Mouse (Mus musculus) frontal cortex, adult (tissue): Measurements from ENCODE around the gene Mapk10.

ENCODE experiments used
- ATAC-seq: cut with Nextera tagmentation; 2 replicates; pipeline ENCODE4 v1.9.2; 2017; ENCODE audit warnings: mild to moderate bottlenecking, moderate library complexity, mixed read lengths; ENCODE audit not compliant: low TSS enrichment

The Mapk10 gene

GRCm38 (mm10) chr5:102974400-102974799 lies 236.7 kb downstream of the Mapk10 start:
- no peak for ATAC-seq

DNA sequence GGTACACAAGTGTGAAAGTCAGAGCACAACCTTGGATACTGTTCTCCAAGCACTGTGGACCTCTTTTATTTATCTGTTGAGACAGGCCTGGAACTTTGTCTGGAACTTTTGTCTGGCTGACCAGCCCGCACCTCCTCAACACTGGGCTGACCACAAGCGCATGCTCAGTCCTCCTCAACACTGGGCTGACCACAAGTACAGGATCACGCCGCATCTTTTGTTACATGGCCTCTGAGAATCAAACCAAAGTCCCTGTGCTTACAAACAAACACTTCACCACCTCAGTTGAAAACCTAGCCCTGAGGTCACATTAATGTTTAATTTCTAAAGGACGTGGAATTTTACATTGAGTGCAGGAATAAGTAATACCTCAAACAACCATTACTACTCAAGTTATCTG lies 246.7 kb downstream of the Mapk10 start:
- ATAC-seq: no peak

GRCm38 (mm10) chr5:102953414-102953813 lies 257.7 kb downstream of the Mapk10 start:
- ATAC-seq: peak; percentile 66

DNA sequence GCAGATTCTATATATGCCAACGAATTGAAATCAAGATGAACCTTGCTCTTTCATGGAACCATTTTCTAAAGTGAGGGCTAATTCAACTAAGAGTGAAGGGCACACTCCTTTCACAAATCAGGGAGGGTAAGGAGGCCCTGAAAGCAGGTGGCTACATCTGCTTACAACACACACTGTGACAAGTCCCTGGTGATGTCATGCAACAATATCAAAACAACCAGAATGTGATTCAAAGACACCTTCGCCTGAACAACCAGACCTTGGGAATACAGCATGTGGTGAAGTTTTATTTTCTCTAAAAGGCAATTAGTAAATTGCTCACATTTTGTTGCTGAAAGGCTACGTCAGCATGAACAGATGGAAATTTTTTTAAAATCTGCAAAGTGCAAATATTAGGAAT lies 258.2 kb downstream of the Mapk10 start:
- ATAC-seq: no peak

DNA sequence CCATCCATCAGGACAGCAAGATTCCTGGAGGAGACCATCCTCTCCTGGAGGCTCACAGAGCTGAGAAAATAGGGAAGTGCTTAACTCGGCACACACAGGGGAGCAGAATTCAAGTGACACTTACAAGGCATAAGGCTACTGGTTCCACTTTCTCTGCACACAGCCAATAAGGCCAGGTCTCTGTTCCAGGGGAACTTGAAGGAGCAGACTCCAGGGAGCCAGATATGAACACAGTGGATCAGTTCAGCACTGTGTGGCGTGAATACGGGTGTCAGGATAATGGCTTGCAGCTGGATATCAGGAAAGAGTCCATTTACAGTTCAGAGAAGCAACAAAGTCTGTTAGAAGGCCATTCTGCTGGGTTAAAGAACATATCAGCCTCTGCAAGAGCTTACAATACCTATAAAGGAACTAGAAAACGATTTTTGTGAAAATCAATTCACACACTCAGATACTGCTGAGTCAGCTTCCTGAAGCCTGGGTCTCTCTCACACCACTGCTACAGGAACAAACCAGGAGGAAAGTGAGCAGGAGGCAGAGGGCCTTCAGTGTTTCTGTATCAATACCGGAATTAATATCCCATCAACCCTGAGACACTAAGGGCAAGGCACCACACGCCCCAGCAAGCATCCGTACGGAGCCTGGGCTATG lies 263.9 kb downstream of the Mapk10 start:
- no peak for ATAC-seq

DNA sequence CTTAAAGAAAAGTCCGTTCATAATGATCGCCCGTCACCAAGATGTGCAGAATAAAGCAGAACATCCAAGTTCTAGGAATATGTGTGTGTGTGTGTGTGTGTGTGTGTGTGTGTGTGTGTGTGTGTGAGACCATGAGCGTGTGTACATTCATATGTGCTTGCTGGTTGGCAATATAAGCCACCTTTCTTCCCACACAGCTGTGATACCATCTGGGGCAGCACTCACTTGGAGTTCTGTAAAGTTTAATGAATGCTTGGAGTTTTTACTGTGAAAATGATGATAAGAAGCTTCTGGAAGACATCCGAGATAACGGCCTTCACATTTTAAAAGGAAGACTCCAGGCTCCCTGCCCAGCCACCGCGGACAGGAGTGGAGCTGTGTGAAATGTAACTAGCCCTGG lies 264.5 kb downstream of the Mapk10 start:
- ATAC-seq: peak; percentile 68

DNA sequence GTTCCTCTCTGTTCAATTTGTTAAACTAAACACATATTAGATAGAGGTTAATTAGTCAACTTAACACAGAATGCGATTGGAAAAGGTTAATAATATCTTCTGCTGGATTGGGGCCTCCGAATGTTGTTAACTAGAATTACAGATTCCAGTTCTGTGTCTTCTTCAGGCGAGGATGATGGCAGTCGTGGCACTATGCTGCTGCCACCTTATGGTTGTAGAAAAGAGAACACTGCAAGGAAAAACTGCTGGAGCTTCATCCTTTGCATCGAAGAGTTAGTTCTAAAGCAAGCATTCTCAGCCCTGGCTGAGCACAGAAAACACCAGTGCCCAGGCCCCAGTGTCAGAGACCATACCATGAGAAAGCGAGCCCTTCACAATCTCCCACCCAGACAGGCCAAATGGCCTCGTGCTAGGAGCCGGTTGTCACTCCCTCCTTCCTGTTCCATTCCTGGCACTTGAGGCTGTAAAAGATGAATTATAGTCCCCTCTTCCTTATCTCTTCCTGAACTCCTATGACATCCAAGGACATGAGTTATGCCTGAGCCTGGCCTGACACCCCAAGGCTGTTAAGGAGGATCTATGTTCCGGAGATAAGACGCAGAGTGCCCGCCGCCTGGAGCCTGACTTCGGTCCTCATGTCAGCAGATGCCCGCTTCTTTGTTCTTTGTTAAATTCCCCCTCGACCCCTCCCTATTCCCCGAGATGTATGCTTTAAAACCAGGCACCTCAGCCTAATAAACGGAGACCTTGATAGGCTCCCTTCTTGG lies 267.1 kb downstream of the Mapk10 start:
- peak; percentile 74 for ATAC-seq

DNA sequence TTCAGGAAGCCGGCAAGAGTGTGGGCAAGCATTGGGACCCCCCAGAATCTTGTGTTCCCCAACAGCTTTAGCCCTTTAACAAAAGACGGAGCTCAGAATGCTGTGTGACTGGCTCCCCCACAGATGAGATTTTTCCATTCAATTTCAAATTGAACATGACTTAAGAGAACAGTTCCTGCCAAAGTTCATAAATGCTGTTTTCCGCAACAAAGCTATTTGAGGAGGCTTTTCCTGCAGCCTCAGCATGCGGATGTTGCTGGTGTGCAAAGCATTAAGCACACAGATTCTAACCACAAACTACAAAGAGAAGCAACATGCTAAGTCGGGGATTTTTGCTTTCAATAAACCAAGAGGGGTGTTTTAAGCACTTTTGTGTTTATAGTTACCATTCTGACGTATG lies 281.0 kb downstream of the Mapk10 start:
- ATAC-seq: no peak

DNA sequence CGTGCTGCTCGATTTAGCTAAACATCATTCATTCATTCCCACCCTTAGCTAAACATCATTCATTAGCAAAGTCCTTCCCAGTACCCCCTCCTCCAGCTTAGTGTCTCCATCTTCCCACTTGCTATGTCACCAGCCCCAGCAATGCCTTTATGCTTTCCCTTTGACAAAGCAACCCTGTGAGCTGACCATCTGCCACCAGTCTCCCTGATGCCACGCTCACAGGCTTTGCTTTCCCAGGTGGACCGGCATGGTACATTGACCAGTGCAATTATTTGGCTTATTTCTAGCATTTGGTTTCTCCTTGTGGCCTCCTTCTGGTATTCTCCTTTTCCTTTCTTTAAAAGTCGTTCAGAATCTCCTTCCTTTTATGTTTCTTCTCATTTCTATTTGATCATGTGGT lies 284.3 kb downstream of the Mapk10 start:
- ATAC-seq: no peak

DNA sequence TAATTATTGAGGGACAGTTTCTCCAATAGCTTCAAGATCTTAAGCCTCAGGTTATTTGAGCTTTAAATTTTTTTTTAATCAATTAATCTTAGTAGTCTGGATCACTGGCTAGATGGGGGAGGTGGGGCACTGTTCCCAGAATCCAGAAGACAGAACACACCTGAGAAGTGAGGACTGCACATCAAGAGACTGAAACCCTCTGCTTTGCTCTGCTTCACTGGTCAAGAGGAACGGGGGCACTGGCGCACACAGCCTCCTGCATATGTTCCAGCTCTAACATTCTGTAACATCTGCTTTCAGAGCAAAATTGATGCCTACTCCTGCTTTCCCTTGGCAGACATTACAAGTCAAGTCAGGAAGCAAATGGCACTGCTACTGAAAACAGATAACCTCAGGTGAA lies 290.9 kb downstream of the Mapk10 start:
- no peak for ATAC-seq

DNA sequence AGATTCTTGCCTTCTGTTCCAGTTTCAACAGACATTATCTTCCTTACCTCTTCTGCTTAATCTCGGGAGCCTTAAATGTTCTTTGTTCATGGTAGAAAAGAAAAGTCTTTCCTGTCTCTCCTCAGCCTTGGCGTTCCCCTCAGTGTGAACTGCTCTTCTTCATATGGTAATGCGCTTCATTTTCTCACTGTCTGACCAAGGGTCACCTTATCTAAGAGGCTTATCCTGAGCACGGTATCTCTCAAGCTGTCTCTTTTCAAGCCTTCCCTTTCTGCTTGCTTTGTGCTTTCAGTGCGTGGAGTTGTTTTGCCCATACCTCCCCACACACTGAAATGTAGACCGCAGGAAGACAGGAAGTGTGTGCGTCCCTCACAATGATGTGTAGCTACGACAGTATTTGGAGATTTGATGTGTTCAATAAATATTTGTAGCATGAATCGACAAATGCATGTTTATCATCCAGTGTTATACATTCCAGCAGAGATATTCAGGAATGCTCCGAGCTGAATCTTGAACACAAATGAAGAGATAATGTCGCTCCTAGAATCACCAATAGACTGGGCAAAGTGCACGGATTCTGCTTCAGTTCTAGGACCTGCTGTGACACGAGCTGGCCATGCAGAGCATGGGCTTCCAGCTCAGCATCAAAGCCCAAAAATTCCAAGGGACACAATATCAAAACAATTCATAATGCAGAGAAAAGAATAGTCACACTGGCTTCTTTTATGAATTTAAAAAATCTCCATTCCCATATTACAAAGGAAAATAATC lies 305.5 kb downstream of the Mapk10 start:
- no peak for ATAC-seq

DNA sequence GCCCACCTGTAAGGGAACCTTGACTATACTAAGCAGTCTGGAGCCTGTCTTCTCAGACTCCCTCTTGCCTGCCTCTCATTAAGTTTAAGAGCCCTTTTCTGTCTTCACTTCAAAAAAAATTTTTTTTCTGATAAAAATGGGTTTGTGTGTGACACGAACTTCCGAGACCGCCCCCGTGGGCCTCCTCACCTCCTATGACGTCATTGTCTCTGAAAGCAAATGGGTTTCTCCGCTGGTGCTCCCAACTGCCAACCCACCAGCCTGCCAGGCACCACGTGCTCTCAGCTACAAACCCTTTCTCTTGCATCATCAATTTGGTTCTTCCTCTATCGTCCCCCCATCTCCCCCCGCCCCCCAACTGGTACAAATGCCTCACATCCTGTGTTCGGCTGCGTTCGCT lies 307.1 kb downstream of the Mapk10 start:
- peak; percentile 32 for ATAC-seq

GRCm38 (mm10) chr5:102903487-102903886 lies 307.6 kb downstream of the Mapk10 start:
- no peak for ATAC-seq

DNA sequence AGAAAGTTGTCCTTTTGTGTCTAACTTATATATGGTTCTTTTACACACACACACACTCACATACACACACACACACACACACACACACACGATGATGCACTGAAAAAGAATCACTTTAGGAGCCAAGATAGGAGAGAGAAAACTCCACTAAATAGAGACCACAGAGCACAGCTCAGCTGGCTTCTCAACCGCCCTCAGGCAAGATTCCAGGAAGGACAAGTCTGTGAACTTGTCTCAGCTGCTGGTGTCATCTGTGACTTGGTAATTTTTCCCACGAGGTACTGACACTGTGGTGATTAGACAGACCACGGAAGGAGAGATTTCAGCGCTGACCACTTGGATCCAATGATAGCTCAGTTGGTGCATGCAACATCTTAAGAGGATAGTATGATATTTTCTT lies 310.0 kb downstream of the Mapk10 start:
- no peak for ATAC-seq

- ATAC-seq: no peak
These were observed 311.4 kb downstream of the Mapk10 start for GRCm38 (mm10) chr5:102899680-102900215.

GRCm38 (mm10) chr5:102898301-102898700 lies 312.8 kb downstream of the Mapk10 start:
- ATAC-seq: no peak

- ATAC-seq: no peak
These were observed 318.9 kb downstream of the Mapk10 start for GRCm38 (mm10) chr5:102892226-102892625.

DNA sequence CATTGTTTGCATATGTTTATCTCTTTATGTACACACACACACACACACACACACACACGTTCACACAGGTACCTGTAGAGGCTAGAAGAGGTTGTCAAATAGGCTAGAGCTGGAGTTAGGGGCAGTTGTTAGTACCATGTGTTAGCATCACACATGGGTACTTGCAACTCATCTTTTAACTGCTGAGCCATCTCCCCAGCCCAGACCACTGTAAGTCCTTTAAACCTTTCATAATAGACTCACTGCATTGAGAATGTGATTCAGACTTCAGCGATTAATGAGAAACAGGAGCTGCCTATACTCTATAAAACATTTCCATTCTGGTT lies 322.0 kb downstream of the Mapk10 start:
- ATAC-seq: no peak

- no peak for ATAC-seq
These were observed 322.5 kb downstream of the Mapk10 start for GRCm38 (mm10) chr5:102888482-102889162.

DNA sequence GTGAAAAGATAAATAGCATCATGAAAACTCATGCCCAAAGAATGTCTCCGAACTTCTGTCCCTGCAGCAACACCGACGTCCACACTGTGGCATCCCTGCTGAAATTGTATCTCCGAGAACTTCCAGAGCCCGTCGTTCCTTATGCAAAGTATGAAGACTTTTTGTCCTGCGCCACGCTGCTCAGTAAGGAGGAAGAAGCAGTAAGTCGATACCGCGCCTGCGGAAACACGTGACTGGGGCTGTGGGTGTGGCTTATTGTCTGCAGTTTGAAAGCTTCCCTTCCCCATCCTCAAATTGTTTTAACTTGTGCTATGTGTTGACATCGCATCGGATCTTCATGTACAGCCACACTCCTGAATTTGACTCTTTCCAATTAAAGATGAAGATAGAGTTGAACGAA lies 335.5 kb downstream of the Mapk10 start:
- ATAC-seq: 0 out of 2 replicates have a peak, but pooled peaks have one; percentile 15

DNA sequence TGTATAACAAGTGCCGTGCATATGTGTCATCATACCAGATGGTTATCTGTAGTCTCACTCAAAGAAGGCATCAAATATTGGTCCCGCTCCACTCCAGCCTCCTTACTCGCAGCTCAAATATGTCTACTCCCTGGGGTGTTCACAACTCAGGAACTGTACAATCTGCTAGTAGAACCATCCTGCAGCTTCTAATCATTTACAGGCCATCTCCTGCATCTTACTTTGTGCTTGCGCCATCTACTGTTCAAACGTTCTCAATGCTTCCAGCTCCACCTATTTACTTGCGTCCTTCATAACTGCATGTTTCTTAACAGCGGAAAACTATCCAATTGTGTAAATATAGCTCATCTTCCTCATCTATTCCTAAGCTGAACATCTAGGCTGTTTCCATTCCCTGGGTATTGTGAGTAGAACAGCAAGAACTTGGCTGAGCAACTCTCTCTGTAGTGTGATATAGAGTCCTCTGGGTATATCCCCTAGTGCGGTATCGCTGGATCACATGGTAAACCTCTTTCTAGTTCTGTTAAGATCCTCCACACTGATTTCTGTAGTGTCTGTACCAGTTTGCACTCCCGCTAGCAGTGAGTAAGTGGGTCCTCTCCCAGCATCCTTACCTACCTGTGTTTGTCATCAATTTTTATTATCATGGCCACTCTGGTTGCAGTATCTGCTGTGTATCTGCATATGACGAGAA lies 336.4 kb downstream of the Mapk10 start:
- peak; percentile 97 for ATAC-seq
